ENCODE assay signal across 8 mouse cellular contexts in genomic region chr9:46229573-46230449, GRCm38 (mm10). TPM values are rescaled to one million over a fixed set of nuclear protein-coding genes. Genes with fewer than 3 reads are reported as not detected.
DNase-seq lines count a peak whose midpoint lies in the region.

No protein-coding gene starts in this region.

- DNase-seq in WW6 (ENCODE audit: low read depth, low spot score) = peak; percentile 83
- DNase-seq in cerebellum, postnatal 4 days (ENCODE audit: low spot score in 2 of 2) = peak; percentile 63 to 78
- peak; percentile 82 for DNase-seq in gastrocnemius, postnatal 10 days
- DNase-seq in induced T-regulatory cell, adult 2 months (ENCODE audit: low read depth) = peak; percentile 65
- peak; percentile 75 to 90 for DNase-seq in left cerebral cortex, adult 8-10 months (ENCODE audit: low spot score in 2 of 2)
- peak; percentile 88 for DNase-seq in right cerebral cortex, postnatal 36 days (ENCODE audit: low spot score in 2 of 2)
- DNase-seq in urinary bladder, postnatal 4 days (ENCODE audit: low spot score in 2 of 2) = peak; percentile 78 to 83

- H3K9me3 ChIP-seq in megakaryocyte, embryonic 14.5 days = no peaks in the 10 kb centered on the region

- peaks cover 60% of the 10 kb centered on the region for H3K27me3 ChIP-seq in megakaryocyte, embryonic 14.5 days (replicated peaks)

- H3K36me3 ChIP-seq in megakaryocyte, embryonic 14.5 days (replicated peaks; ENCODE audit: low read length) = peaks cover 8% of the 10 kb centered on the region

- H3K4me3 ChIP-seq in megakaryocyte, embryonic 14.5 days (replicated peaks) = peak overlapping the region; percentile 90

- H3K4me1 ChIP-seq in megakaryocyte, embryonic 14.5 days = peaks cover 61% of the 10 kb centered on the region

RNA-seq across cellular contexts. Expression of gene Apoa1, which starts 1.4 kb away (rescaled TPM):
- total RNA-seq in gastrocnemius, postnatal 10 days (2021) = 1 to 10 TPM in 1 of 2 experiments, under 1 TPM in 1; 0.47 to 8.2 TPM
- under 1 TPM in 3 of 4 experiments, not detected in 1; 0.36 to 0.43 (median 0.37) TPM for total RNA-seq in left cerebral cortex, adult 8-10 months (2022)
- polyA plus RNA-seq in megakaryocyte, embryonic 14.5 days (2012; ENCODE audit: insufficient read depth, low replicate concordance) = 1.4 and 1.8 TPM in 2 replicates

RNA-seq across cellular contexts. Expression of gene Apoc3, which starts 5.6 kb away (rescaled TPM):
- not detected for total RNA-seq in gastrocnemius, postnatal 10 days (2021)
- 1 to 10 TPM in 3 of 4 experiments, not detected in 1; 1.4 to 1.6 (median 1.6) TPM for total RNA-seq in left cerebral cortex, adult 8-10 months (2022)
- not detected in 2 replicates for polyA plus RNA-seq in megakaryocyte, embryonic 14.5 days (2012; ENCODE audit: insufficient read depth, low replicate concordance)

RNA-seq across cellular contexts. Expression of gene Apoa4, which starts 10.7 kb away (rescaled TPM):
- not detected for total RNA-seq in gastrocnemius, postnatal 10 days (2021)
- total RNA-seq in left cerebral cortex, adult 8-10 months (2022) = not detected
- not detected in 2 replicates for polyA plus RNA-seq in megakaryocyte, embryonic 14.5 days (2012; ENCODE audit: insufficient read depth, low replicate concordance)

RNA-seq across cellular contexts. Expression of gene Apoa5, which starts 38.6 kb away (rescaled TPM):
- not detected for total RNA-seq in gastrocnemius, postnatal 10 days (2021)
- not detected for total RNA-seq in left cerebral cortex, adult 8-10 months (2022)
- not detected in 2 replicates for polyA plus RNA-seq in megakaryocyte, embryonic 14.5 days (2012; ENCODE audit: insufficient read depth, low replicate concordance)

RNA-seq across cellular contexts. Expression of gene Zpr1, which starts 43.1 kb away (rescaled TPM):
- 10 to 100 TPM; 17.0 to 17.9 TPM for total RNA-seq in gastrocnemius, postnatal 10 days (2021)
- 10 to 100 TPM; 41.4 to 46.2 (median 43.4) TPM for total RNA-seq in left cerebral cortex, adult 8-10 months (2022)
- polyA plus RNA-seq in megakaryocyte, embryonic 14.5 days (2012; ENCODE audit: insufficient read depth, low replicate concordance) = 4.3 and 19.8 TPM in 2 replicates

Comparison
In these comparisons a context has a peak if more than half of its experiments do, and no peak if none do; other contexts are left out.
1. Peak in every context shown above with its lines: DNase-seq and H3K4me3 ChIP-seq.